In the genomic region with DNA sequence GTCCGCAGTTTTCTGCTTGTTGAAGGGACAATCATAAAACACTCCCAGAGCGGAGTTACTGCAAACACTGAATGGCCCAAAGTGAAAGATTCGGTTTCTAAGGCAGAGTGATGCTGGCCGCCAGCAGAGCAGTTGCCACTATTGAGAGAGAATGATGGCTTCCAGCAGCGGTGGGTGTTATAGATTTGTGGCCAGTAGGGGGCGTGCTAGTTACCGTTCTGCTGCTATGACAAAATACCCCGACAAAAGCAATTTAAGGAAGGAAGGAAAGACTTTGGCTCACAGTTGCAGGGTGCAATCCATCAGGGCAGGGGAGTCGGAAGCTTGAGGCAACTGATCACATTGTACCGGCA, we compare ENCODE assay signal across 8 mouse cellular contexts.
DNase-seq lines count a peak whose midpoint lies in the region; ATAC-seq and TF ChIP-seq lines count a peak whose summit lies in the region.

No protein-coding gene starts in this region.

- peak overlapping the region; percentile 51 for H3K4me2 ChIP-seq in forebrain, embryonic 14.5 days (ENCODE audit: low read length)
- H3K4me2 ChIP-seq in lung, embryonic 14.5 days, result peak overlapping the region; percentile 61

- ATAC-seq in forebrain, embryonic 14.5 days, result no peak
- ATAC-seq in lung, embryonic 14.5 days (ENCODE audit: insufficient read depth), result peak; percentile 8; the same call in 1 of the 2 replicates

- WGBS in forebrain, embryonic 14.5 days, result 34% methylated on average over 10 of the region's 10 CpGs
- 28% methylated on average over 10 of the region's 10 CpGs for WGBS in lung, embryonic 14.5 days

- peak overlapping the region; percentile 47 for H3K4me3 ChIP-seq in layer of hippocampus, adult 2 months
- H3K4me3 ChIP-seq in forebrain, embryonic 14.5 days (ENCODE audit: low read depth, low read length), result no peak overlapping the region
- 0 out of 2 replicates have a peak overlapping the region, but pooled peaks have one; percentile 20 for H3K4me3 ChIP-seq in lung, embryonic 14.5 days (ENCODE audit: low read depth, low read length)

- H3K36me3 ChIP-seq in forebrain, embryonic 14.5 days (ENCODE audit: control insufficient read depth, insufficient read depth, low read length), result no peaks in the 10 kb centered on the region
- no peaks in the 10 kb centered on the region for H3K36me3 ChIP-seq in lung, embryonic 14.5 days (ENCODE audit: insufficient read depth)

- peak; percentile 6 to 28 for DNase-seq in layer of hippocampus, adult 2 months (ENCODE audit: low spot score in 2 of 2)
- DNase-seq in layer of hippocampus, adult 9-10 months (ENCODE audit: low spot score), result no peak
- DNase-seq in adrenal gland, postnatal 14 days, result peak; percentile 26
- DNase-seq in forebrain, embryonic 14.5 days (ENCODE audit: low spot score), result peak; percentile 26
- DNase-seq in kidney, adult 9 months, result peak; percentile 31
- DNase-seq in lung, embryonic 14.5 days, result peak; percentile 72
- DNase-seq in retina, postnatal 1 day, result peak; percentile 49
- DNase-seq in ovary, adult 18-20 months (ENCODE audit: low spot score), result no peak

- no peak overlapping the region for H3K9ac ChIP-seq in forebrain, embryonic 14.5 days (ENCODE audit: low read length)
- H3K9ac ChIP-seq in lung, embryonic 14.5 days, result no peak overlapping the region

- H3K9me3 ChIP-seq in forebrain, embryonic 14.5 days (replicated peaks; ENCODE audit: control insufficient read depth, low read length), result no peaks in the 10 kb centered on the region
- no peaks in the 10 kb centered on the region for H3K9me3 ChIP-seq in lung, embryonic 14.5 days (ENCODE audit: low read depth, low read length)

- peaks cover 10% of the 10 kb centered on the region; the same call in 1 of the 2 replicates for H3K4me1 ChIP-seq in forebrain, embryonic 14.5 days (ENCODE audit: control insufficient read depth, insufficient read depth, low read length)
- peaks cover 9% of the 10 kb centered on the region; the same call in 1 of the 2 replicates for H3K4me1 ChIP-seq in lung, embryonic 14.5 days (ENCODE audit: insufficient read depth)

- peak; percentile 75 for TF ChIP-seq CTCF in layer of hippocampus, adult 2 months (conservative IDR thresholded peaks at IDR 0.05)
- TF ChIP-seq CTCF in lung, embryonic 14.5 days (IDR thresholded peaks at IDR 0.05; ENCODE audit: low read depth), result peak; percentile 62

- H3K27me3 ChIP-seq in forebrain, embryonic 14.5 days (replicated peaks; ENCODE audit: control insufficient read depth, insufficient read depth, low read length), result no peaks in the 10 kb centered on the region
- 0 out of 2 replicates have a peak, but pooled peaks cover 4% of the 10 kb centered on the region for H3K27me3 ChIP-seq in lung, embryonic 14.5 days (ENCODE audit: insufficient read depth, low read length)

- H3K27ac ChIP-seq in layer of hippocampus, adult 2 months, result no peak overlapping the region
- no peak overlapping the region for H3K27ac ChIP-seq in forebrain, embryonic 14.5 days (ENCODE audit: low read depth, low read length)
- H3K27ac ChIP-seq in lung, embryonic 14.5 days (ENCODE audit: low read depth), result peak overlapping the region; percentile 92

Comparison
In these comparisons a context has a peak if more than half of its experiments do, and no peak if none do; other contexts are left out.
1. DNase-seq: peak in layer of hippocampus, adult 2 months (2 of 2), adrenal gland, postnatal 14 days (single experiment), forebrain, embryonic 14.5 days (single experiment), kidney, adult 9 months (single experiment), lung, embryonic 14.5 days (single experiment) and retina, postnatal 1 day (single experiment); none in layer of hippocampus, adult 9-10 months (single experiment) and ovary, adult 18-20 months (single experiment).